Mouse (Mus musculus) lung, embryonic 14.5 days (tissue): ENCODE data around the gene Capg. TPM values are rescaled to one million over a fixed set of nuclear protein-coding genes. Genes with fewer than 3 reads are reported as not detected.

Source experiments
- ATAC-seq: fragments of 200-750 bp; cut with Nextera tagmentation; 2 replicates; pipeline ENCODE4 v1.8.0; 2017; ENCODE audit warnings: mild to moderate bottlenecking, moderate TSS enrichment, moderate library complexity; ENCODE audit not compliant: insufficient read depth
- DNase-seq: peaks from one replicate; pipeline ENCODE4 v3.0.0-alpha.2; 2015
- H3K27ac ChIP-seq: fragments of 300-500 bp; sonication (generic); 2 replicates; pipeline ENCODE4 v1.5.1; 2014; ENCODE audit warnings: low read depth, mild to moderate bottlenecking, moderate library complexity
- H3K27me3 ChIP-seq: fragments of 300-500 bp; sonication (generic); 2 replicates; pipeline ENCODE4 v1.6.1; 2014; ENCODE audit warnings: low read length, control low read depth; ENCODE audit not compliant: insufficient read depth
- H3K36me3 ChIP-seq: fragments of 300-500 bp; sonication (generic); 2 replicates; pipeline ENCODE4 v1.6.1; 2014; ENCODE audit warnings: control low read depth; ENCODE audit not compliant: insufficient read depth
- H3K4me1 ChIP-seq: fragments of 300-500 bp; sonication (generic); 2 replicates; pipeline ENCODE4 v1.6.1; 2014; ENCODE audit warnings: antibody characterized with exemption, control low read depth; ENCODE audit not compliant: insufficient read depth
- H3K4me2 ChIP-seq: fragments of 300-500 bp; sonication (generic); 2 replicates; pipeline ENCODE4 v1.6.1; 2014; ENCODE audit warnings: mild to moderate bottlenecking
- H3K4me3 ChIP-seq: fragments of 300-500 bp; sonication (generic); 2 replicates; pipeline ENCODE4 v1.5.1; 2014; ENCODE audit warnings: low read depth, low read length
- H3K9ac ChIP-seq: fragments of 300-500 bp; sonication (generic); 2 replicates; pipeline ENCODE4 v1.6.1; 2014
- H3K9me3 ChIP-seq: fragments of 300-500 bp; sonication (generic); 2 replicates; pipeline ENCODE4 v1.6.1; 2016; ENCODE audit warnings: low read depth, low read length, control low read depth
- CTCF ChIP-seq: IDR thresholded peaks from 2 replicates; pipeline ENCODE4 v1.5.1; 2016; ENCODE audit warnings: antibody characterized with exemption, low read depth
- WGBS: fragments of 180-500 bp; shearing (Covaris S2); extraction: QIAGEN DNeasy Blood & Tissue Kit; methylation state at CpG from one replicate; pipeline ENCODE4 v1.1.7; 2014; 5-methylcytosine and 5-hydroxymethylcytosine counted together
- polyA plus RNA-seq: library from polyadenylated mRNA; unstranded; fragments of >200 nt; fragmentation: Nextera tagmentation; extraction: Ambion mirVana; gene quantifications from 2 replicates; pipeline ENCODE4 v1.2.1, GENCODE M21; 2014

The Capg gene
- polyA plus RNA-seq, 1 experiment from 2014 or later, result 40.5 TPM

- ATAC-seq, result no peak
- H3K36me3 ChIP-seq, result peaks cover 70% of the 10 kb centered on the region
- H3K27me3 ChIP-seq, result no peaks in the 10 kb centered on the region
- peaks cover 9% of the 10 kb centered on the region for H3K4me1 ChIP-seq
- WGBS, result 55% methylated on average over 4 of the region's 4 CpGs
- no peak overlapping the region for H3K27ac ChIP-seq
- H3K9ac ChIP-seq, result no peak overlapping the region
- no peak overlapping the region for H3K4me3 ChIP-seq
- no peak overlapping the region for H3K4me2 ChIP-seq
- TF ChIP-seq CTCF, result no peak
- no peaks in the 10 kb centered on the region for H3K9me3 ChIP-seq
- DNase-seq, result no peak
These were observed 66.1 kb downstream of the Capg start for GRCm38 (mm10) chr6:72610261-72610660.

Other genes starting within 250 kb of the Capg start
- 30.4 and 33.5 TPM in 2 replicates for gene Sftpb, start 239.8 kb upstream of the Capg start, polyA plus RNA-seq
- gene Usp39, start 199.2 kb upstream of the Capg start, polyA plus RNA-seq, result 69.0 and 73.7 TPM in 2 replicates
- 25.5 and 29.7 TPM in 2 replicates for gene 0610030E20Rik, start 197.1 kb upstream of the Capg start, polyA plus RNA-seq
- gene Tmem150a, start 188.9 kb upstream of the Capg start, polyA plus RNA-seq, result 10.3 and 10.4 TPM in 2 replicates
- gene Rnf181, start 177.4 kb upstream of the Capg start, polyA plus RNA-seq, result 105 and 116 TPM in 2 replicates
- 31.0 and 31.2 TPM in 2 replicates for gene Vamp5, start 163.9 kb upstream of the Capg start, polyA plus RNA-seq
- 132 and 137 TPM in 2 replicates for gene Vamp8, start 153.7 kb upstream of the Capg start, polyA plus RNA-seq
- 22.3 and 23.4 TPM in 2 replicates for gene Ggcx, start 130.1 kb upstream of the Capg start, polyA plus RNA-seq
- gene Mat2a, start 104.8 kb upstream of the Capg start, polyA plus RNA-seq, result 400 and 402 TPM in 2 replicates
- gene Sh2d6, start 22.7 kb upstream of the Capg start, polyA plus RNA-seq, result not detected in 2 replicates
- 15.9 and 16.2 TPM in 2 replicates for gene Elmod3, start 54.0 kb downstream of the Capg start, polyA plus RNA-seq
- gene Retsat, start 54.1 kb downstream of the Capg start, polyA plus RNA-seq, result 17.2 and 18.4 TPM in 2 replicates
- gene Tgoln1, start 72.6 kb downstream of the Capg start, polyA plus RNA-seq, result 40.4 and 43.2 TPM in 2 replicates
- 38.3 and 41.1 TPM in 2 replicates for gene Tcf7l1, start 244.9 kb downstream of the Capg start, polyA plus RNA-seq